17 mouse cellular contexts compared by ENCODE assay signal in the genomic region with DNA sequence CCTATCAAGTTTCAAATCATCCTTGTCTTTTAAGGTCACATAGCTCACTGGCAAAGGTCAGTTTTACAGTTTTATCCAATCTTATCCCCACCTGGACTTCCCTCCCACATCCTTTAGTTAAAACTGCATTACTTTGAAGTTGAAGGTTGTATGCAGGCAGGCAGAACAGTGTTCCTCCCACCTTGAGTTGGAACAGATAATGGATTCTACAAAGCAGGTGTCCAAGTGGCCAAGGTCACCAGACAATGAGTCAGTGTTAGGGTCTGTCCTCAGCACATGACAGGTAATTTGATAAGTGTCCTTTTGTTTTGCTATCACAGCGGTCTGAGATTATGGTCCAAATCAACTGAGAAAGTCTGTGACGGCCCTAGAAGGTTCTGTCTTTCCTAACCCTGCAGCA. TPM values are rescaled to one million over a fixed set of nuclear protein-coding genes. Genes with fewer than 3 reads are reported as not detected.
DNase-seq lines count a peak whose midpoint lies in the region.
"Had no signal": no experiment of that assay in that cellular context is flagged by ENCODE, and none has a peak within 500 bp of the region (broad histone marks: within the 10 kb centered on the region; RNA-seq: fewer than 3 reads in every experiment).

No protein-coding gene starts in this region.

- peak; percentile 9 to 61 for DNase-seq in adrenal gland, adult (ENCODE audit: inconsistent age in 2 of 2, low spot score in 1 of 2)
- DNase-seq in adrenal gland, postnatal 4 days (ENCODE audit: low spot score in 2 of 2), result no peak
- DNase-seq in ES-CJ7 (ENCODE audit: low read depth, low spot score) (peak; percentile 65), R1 (ENCODE audit: low read depth, low spot score) (peak; percentile 75)
- no peak for DNase-seq in right cerebral cortex, postnatal 14 days
- no peak for DNase-seq in embryo, embryonic 10.5 days (ENCODE audit: low spot score)
- DNase-seq: adrenal gland, adult 2 months; adrenal gland, postnatal 25 days; B cell, adult 2 months; cerebellum, adult 11-12 months; cerebellum, adult 2 months; cerebellum, adult 9-10 months; cerebellum, postnatal 10 days; cerebellum, postnatal 25 days; embryo, embryonic 11 days had no signal

RNA-seq across cellular contexts. Expression of a gene that starts 4.3 kb away (rescaled TPM):
- 10 to 100 TPM; 34.5 to 36.8 TPM for total RNA-seq in adrenal gland, postnatal 4 days (2021)
- total RNA-seq: CH12.LX, G1E had no signal

Comparison
In these comparisons a context has a peak if more than half of its experiments do, and no peak if none do; other contexts are left out.
1. DNase-seq: peak in adrenal gland, adult (2 of 2), ES-CJ7 (single experiment) and R1 (single experiment); none in adrenal gland, postnatal 4 days (0 of 2), right cerebral cortex, postnatal 14 days (single experiment) and embryo, embryonic 10.5 days (single experiment).